Mouse (Mus musculus) kidney, postnatal 0 days (tissue): ENCODE measurements at regions not wholly inside any gene's neighbourhood (a gene's known extent, or its start where the extent isn't known, plus 50 kb on each side); places are given as distances from the start of the nearest gene placed in this dataset.

Source experiments
- ATAC-seq: fragments of 200-750 bp; cut with Nextera tagmentation; replicated peaks from 2 replicates; pipeline ENCODE4 v1.8.0; 2017; ENCODE audit warnings: low read depth, moderate number of reproducible peaks, moderate TSS enrichment, moderate library complexity; ENCODE audit not compliant: low FRiP score
- DNase-seq: peaks from one replicate; pipeline ENCODE4 v3.0.0-alpha.2; 2016; ENCODE audit warnings: low spot score
- H3K27ac ChIP-seq: fragments of 300-500 bp; sonication (generic); 2 replicates; pipeline ENCODE4 v1.5.1; 2014; ENCODE audit warnings: mild to moderate bottlenecking
- H3K27me3 ChIP-seq: fragments of 300-500 bp; sonication (generic); 2 replicates; pipeline ENCODE4 v1.6.1; 2014; ENCODE audit warnings: low read length, mixed read lengths; ENCODE audit not compliant: insufficient read depth
- H3K36me3 ChIP-seq: fragments of 300-500 bp; sonication (generic); 2 replicates; pipeline ENCODE4 v1.6.1; 2014; ENCODE audit warnings: low read length, mixed read lengths; ENCODE audit not compliant: insufficient read depth
- H3K4me1 ChIP-seq: fragments of 300-500 bp; sonication (generic); replicated peaks from 2 replicates; pipeline ENCODE4 v1.6.1; 2014; ENCODE audit warnings: antibody characterized with exemption, low read length, mixed read lengths; ENCODE audit not compliant: insufficient read depth
- H3K4me2 ChIP-seq: fragments of 300-500 bp; sonication (generic); 2 replicates; pipeline ENCODE4 v1.6.1; 2014; ENCODE audit warnings: mild to moderate bottlenecking, low read length, moderate library complexity, mixed read lengths
- H3K4me3 ChIP-seq: fragments of 300-500 bp; sonication (generic); replicated peaks from 2 replicates; pipeline ENCODE4 v1.5.1; 2014; ENCODE audit warnings: low read depth, low read length
- H3K9ac ChIP-seq: fragments of 300-500 bp; sonication (generic); 2 replicates; pipeline ENCODE4 v1.6.1; 2014; ENCODE audit warnings: low read depth, low read length
- H3K9me3 ChIP-seq: fragments of 300-500 bp; sonication (generic); replicated peaks from 2 replicates; pipeline ENCODE4 v1.6.1; 2016; ENCODE audit warnings: low read length, inconsistent platforms, mixed read lengths
- CTCF ChIP-seq: IDR thresholded peaks from 2 replicates; pipeline ENCODE4 v1.5.1; 2016; ENCODE audit warnings: antibody characterized with exemption, low read depth, mild to moderate bottlenecking, moderate library complexity
- WGBS: fragments of 180-500 bp; shearing (Covaris S2); extraction: QIAGEN DNeasy Blood & Tissue Kit; methylation state at CpG from one replicate; pipeline ENCODE4 v1.1.7; 2014; 5-methylcytosine and 5-hydroxymethylcytosine counted together

- Histone ChIP-seq H3K9me3 (no peaks in the 10 kb centered on the region), H3K27ac (no peak overlapping the region), H3K4me2 (no peak overlapping the region), H3K27me3 (no peaks in the 10 kb centered on the region), H3K4me1 (peaks cover 16% of the 10 kb centered on the region; the same call in 1 of the 2 replicates), H3K4me3 (no peak overlapping the region), H3K36me3 (no peaks in the 10 kb centered on the region), H3K9ac (no peak overlapping the region)
- WGBS: 29% methylated on average over 5 of the region's 5 CpGs
- peak; percentile 49 for TF ChIP-seq CTCF
- DNase-seq (peak; percentile 53), ATAC-seq (no peak)
Measured at GRCm38 (mm10) chr8:26831148-26831547, 146.0 kb upstream of the Zfp703 start.

- no peaks in the 10 kb centered on the region for H3K27me3 ChIP-seq
- H3K9ac ChIP-seq: no peak overlapping the region
- no peaks in the 10 kb centered on the region for H3K36me3 ChIP-seq
- no peak for ATAC-seq
- peaks cover 16% of the 10 kb centered on the region; the same call in 1 of the 2 replicates for H3K4me1 ChIP-seq
- no peak for DNase-seq
- TF ChIP-seq CTCF: no peak
- no peak overlapping the region for H3K4me3 ChIP-seq
- WGBS: 76% methylated on average over 6 of the region's 6 CpGs
- no peaks in the 10 kb centered on the region for H3K9me3 ChIP-seq
- no peak overlapping the region for H3K27ac ChIP-seq
- H3K4me2 ChIP-seq: no peak overlapping the region
Measured at GRCm38 (mm10) chr8:26831790-26832189, 145.3 kb upstream of the Zfp703 start.

- no peak overlapping the region for H3K27ac ChIP-seq
- WGBS: 50% methylated on average over 3 of the region's 3 CpGs
- DNase-seq (peak; percentile 43), ATAC-seq (no peak)
- H3K4me1 ChIP-seq: peaks cover 16% of the 10 kb centered on the region; the same call in 1 of the 2 replicates
- H3K9ac ChIP-seq: no peak overlapping the region
- no peaks in the 10 kb centered on the region for H3K36me3 ChIP-seq
- no peak overlapping the region for H3K4me2 ChIP-seq
- no peaks in the 10 kb centered on the region for H3K27me3 ChIP-seq
- H3K4me3 ChIP-seq: no peak overlapping the region
- H3K9me3 ChIP-seq: no peaks in the 10 kb centered on the region
- TF ChIP-seq CTCF: no peak
Measured at GRCm38 (mm10) chr8:26832546-26832945, 144.6 kb upstream of the Zfp703 start.

GRCm38 (mm10) chr8:26833297-26833696 is 143.8 kb upstream of the Zfp703 start:
- H3K4me2 ChIP-seq: no peak overlapping the region
- 11% methylated on average over 4 of the region's 4 CpGs for WGBS
- ATAC-seq (peak; percentile 87), DNase-seq (peak; percentile 92)
- H3K27me3 ChIP-seq: no peaks in the 10 kb centered on the region
- no peaks in the 10 kb centered on the region for H3K36me3 ChIP-seq
- no peaks in the 10 kb centered on the region for H3K9me3 ChIP-seq
- no peak for TF ChIP-seq CTCF
- peaks cover 16% of the 10 kb centered on the region; the same call in 1 of the 2 replicates for H3K4me1 ChIP-seq
- H3K9ac ChIP-seq: no peak overlapping the region
- no peak overlapping the region for H3K4me3 ChIP-seq
- no peak overlapping the region for H3K27ac ChIP-seq

GRCm38 (mm10) chr8:26833784-26834183 is 143.3 kb upstream of the Zfp703 start:
- no peak overlapping the region for H3K27ac ChIP-seq
- ATAC-seq: no peak
- no peak for TF ChIP-seq CTCF
- WGBS: 55% methylated on average over 5 of the region's 5 CpGs
- no peaks in the 10 kb centered on the region for H3K27me3 ChIP-seq
- no peak overlapping the region for H3K9ac ChIP-seq
- H3K4me2 ChIP-seq: no peak overlapping the region
- DNase-seq: no peak
- H3K4me1 ChIP-seq: peaks cover 16% of the 10 kb centered on the region; the same call in 1 of the 2 replicates
- no peaks in the 10 kb centered on the region for H3K36me3 ChIP-seq
- no peaks in the 10 kb centered on the region for H3K9me3 ChIP-seq
- H3K4me3 ChIP-seq: no peak overlapping the region

GRCm38 (mm10) chr8:26834604-26835003 is 142.5 kb upstream of the Zfp703 start:
- no peak for TF ChIP-seq CTCF
- peaks cover 16% of the 10 kb centered on the region; the same call in 1 of the 2 replicates for H3K4me1 ChIP-seq
- H3K9me3 ChIP-seq: no peaks in the 10 kb centered on the region
- no peak for DNase-seq
- no peak overlapping the region for H3K4me2 ChIP-seq
- no peak overlapping the region for H3K9ac ChIP-seq
- no peak overlapping the region for H3K4me3 ChIP-seq
- H3K36me3 ChIP-seq: no peaks in the 10 kb centered on the region
- no peaks in the 10 kb centered on the region for H3K27me3 ChIP-seq
- WGBS: 81% methylated on average over 13 of the region's 13 CpGs
- no peak for ATAC-seq
- H3K27ac ChIP-seq: no peak overlapping the region

GRCm38 (mm10) chr8:26835076-26835475 is 142.0 kb upstream of the Zfp703 start:
- no peaks in the 10 kb centered on the region for H3K27me3 ChIP-seq
- no peak overlapping the region for H3K9ac ChIP-seq
- no peak for ATAC-seq
- H3K4me1 ChIP-seq: peaks cover 16% of the 10 kb centered on the region; the same call in 1 of the 2 replicates
- H3K9me3 ChIP-seq: no peaks in the 10 kb centered on the region
- WGBS: 50% methylated on average over 8 of the region's 8 CpGs
- TF ChIP-seq CTCF: no peak
- H3K4me2 ChIP-seq: no peak overlapping the region
- DNase-seq: peak; percentile 7
- no peak overlapping the region for H3K4me3 ChIP-seq
- H3K36me3 ChIP-seq: no peaks in the 10 kb centered on the region
- H3K27ac ChIP-seq: no peak overlapping the region
